Mouse (Mus musculus) neural tube, embryonic 11.5 days (tissue): Measurements from ENCODE around the gene Pak1ip1. TPM values are rescaled to one million over a fixed set of nuclear protein-coding genes. Genes with fewer than 3 reads are reported as not detected.
A peak's percentile ranks its signal among the peaks of the same experiment; 100 is the strongest.

ENCODE experiments used
- ATAC-seq: fragments of 200-750 bp; cut with Nextera tagmentation; 2 replicates; pipeline ENCODE4 v1.8.0; 2017; ENCODE audit warnings: moderate number of reproducible peaks, mild to moderate bottlenecking, moderate TSS enrichment, moderate library complexity; ENCODE audit not compliant: insufficient read depth, low FRiP score, low TSS enrichment
- DNase-seq: peaks from one replicate; pipeline ENCODE4 v3.0.0-alpha.2; 2015; ENCODE audit warnings: low spot score
- H3K27ac ChIP-seq: fragments of 300-500 bp; sonication (generic); 2 replicates; pipeline ENCODE4 v1.5.1; 2014; ENCODE audit warnings: low read depth, mild to moderate bottlenecking, low read length
- H3K27me3 ChIP-seq: fragments of 300-500 bp; sonication (generic); 2 replicates; pipeline ENCODE4 v1.6.1; 2014; ENCODE audit warnings: mild to moderate bottlenecking, low read length, mixed read lengths; ENCODE audit not compliant: control insufficient read depth, insufficient read depth
- H3K36me3 ChIP-seq: fragments of 300-500 bp; sonication (generic); 2 replicates; pipeline ENCODE4 v1.6.1; 2014; ENCODE audit warnings: mild to moderate bottlenecking, low read length, moderate library complexity, mixed read lengths; ENCODE audit not compliant: control insufficient read depth, insufficient read depth
- H3K4me1 ChIP-seq: fragments of 300-500 bp; sonication (generic); 2 replicates; pipeline ENCODE4 v1.6.1; 2014; ENCODE audit warnings: low read length, mixed read lengths; ENCODE audit not compliant: control insufficient read depth, insufficient read depth
- H3K4me2 ChIP-seq: fragments of 300-500 bp; sonication (generic); 2 replicates; pipeline ENCODE4 v1.6.1; 2014; ENCODE audit warnings: low read depth, mild to moderate bottlenecking, moderate library complexity
- H3K4me3 ChIP-seq: fragments of 300-500 bp; sonication (generic); 2 replicates; pipeline ENCODE4 v1.5.1; 2014; ENCODE audit warnings: low read depth, low read length
- H3K9ac ChIP-seq: fragments of 300-500 bp; sonication (generic); 2 replicates; pipeline ENCODE4 v1.6.1; 2014; ENCODE audit warnings: mild to moderate bottlenecking, low read length
- H3K9me3 ChIP-seq: fragments of 300-500 bp; sonication (generic); 2 replicates; pipeline ENCODE4 v1.6.1; 2016; ENCODE audit warnings: low read length; ENCODE audit not compliant: control insufficient read depth
- WGBS: fragments of 180-500 bp; shearing (Covaris S2); extraction: QIAGEN DNeasy Blood & Tissue Kit; methylation state at CpG from one replicate; pipeline ENCODE4 v1.1.7; 2014; 5-methylcytosine and 5-hydroxymethylcytosine counted together
- polyA plus RNA-seq: library from polyadenylated mRNA; unstranded; fragments of >200 nt; fragmentation: Nextera tagmentation; extraction: Ambion mirVana; gene quantifications from 2 replicates; pipeline ENCODE4 v1.2.1, GENCODE M21; 2014

Pak1ip1 gene
- polyA plus RNA-seq, 1 experiment from 2014 or later = 77.7 TPM

DNA sequence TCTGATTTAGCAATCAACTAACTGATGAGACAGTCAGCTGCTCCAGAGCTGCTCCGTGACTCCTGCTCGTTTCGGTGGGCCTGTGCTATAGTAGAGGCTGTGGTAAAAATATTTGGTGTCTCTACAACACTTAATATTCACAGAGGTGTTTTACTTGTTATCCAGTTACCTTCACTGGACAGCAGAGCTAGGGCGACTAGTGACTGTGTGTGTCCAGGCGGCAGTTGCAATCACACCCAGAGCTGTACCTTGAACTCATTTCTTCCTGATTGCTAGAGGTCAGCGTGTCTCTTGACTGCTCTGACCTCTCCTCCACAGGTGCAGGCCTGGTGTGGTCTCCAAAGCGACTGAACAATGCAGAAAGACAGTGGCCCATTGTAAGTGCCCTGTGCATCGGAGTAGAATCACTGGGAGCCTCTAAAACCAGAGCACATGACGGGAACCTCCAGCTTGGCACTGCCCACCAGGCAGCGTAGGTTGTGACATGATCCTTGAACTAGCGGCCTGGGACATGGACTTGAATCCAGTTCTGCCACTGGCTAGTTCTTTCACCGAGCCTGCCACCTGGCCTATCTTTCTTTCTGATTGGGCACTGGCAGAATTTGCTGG, 16.1 kb downstream of the Pak1ip1 start:
- Histone ChIP-seq H3K27ac (no peak overlapping the region), H3K36me3 (peaks cover 6% of the 10 kb centered on the region), H3K4me3 (peak overlapping the region; percentile 71), H3K4me1 (peaks cover 6% of the 10 kb centered on the region), H3K9me3 (no peaks in the 10 kb centered on the region), H3K27me3 (no peaks in the 10 kb centered on the region), H3K9ac (peak overlapping the region; percentile 79), H3K4me2 (peak overlapping the region; percentile 60)
- ATAC-seq (0 out of 2 replicates have a peak, but pooled peaks have one; percentile 5), DNase-seq (no peak)
- 40% methylated on average over 12 of the region's 12 CpGs for WGBS

GRCm38 (mm10) chr13:41017832-41018231, 17.0 kb downstream of the Pak1ip1 start:
- WGBS = 93% methylated on average over 4 of the region's 4 CpGs
- Histone ChIP-seq H3K27ac (no peak overlapping the region), H3K4me2 (0 out of 2 replicates have a peak overlapping the region, but pooled peaks have one; percentile 60), H3K36me3 (peaks cover 3% of the 10 kb centered on the region; the same call in 1 of the 2 replicates), H3K27me3 (no peaks in the 10 kb centered on the region), H3K9me3 (no peaks in the 10 kb centered on the region), H3K4me1 (peaks cover 6% of the 10 kb centered on the region), H3K9ac (no peak overlapping the region; the same call in 1 of the 2 replicates), H3K4me3 (no peak overlapping the region)
- ATAC-seq = no peak
- no peak for DNase-seq

- H3K4me1 ChIP-seq = peaks cover 6% of the 10 kb centered on the region
- H3K4me2 ChIP-seq = no peak overlapping the region
- H3K27me3 ChIP-seq = no peaks in the 10 kb centered on the region
- no peaks in the 10 kb centered on the region for H3K9me3 ChIP-seq
- H3K36me3 ChIP-seq = no peaks in the 10 kb centered on the region
- no peak for DNase-seq
- no peak overlapping the region for H3K4me3 ChIP-seq
- H3K9ac ChIP-seq = no peak overlapping the region
- 92% methylated on average over 9 of the region's 9 CpGs for WGBS
- ATAC-seq = no peak
- H3K27ac ChIP-seq = no peak overlapping the region
Observed at GRCm38 (mm10) chr13:41018236-41018635, 17.4 kb downstream of the Pak1ip1 start.

- Histone ChIP-seq H3K4me2 (no peak overlapping the region), H3K9me3 (no peaks in the 10 kb centered on the region), H3K27me3 (no peaks in the 10 kb centered on the region), H3K4me3 (no peak overlapping the region), H3K9ac (no peak overlapping the region), H3K4me1 (peaks cover 6% of the 10 kb centered on the region), H3K27ac (no peak overlapping the region), H3K36me3 (no peaks in the 10 kb centered on the region)
- WGBS = 94% methylated on average over 13 of the region's 13 CpGs
- DNase-seq = no peak
- no peak for ATAC-seq
Observed at GRCm38 (mm10) chr13:41018756-41019591, 18.2 kb downstream of the Pak1ip1 start.

DNA sequence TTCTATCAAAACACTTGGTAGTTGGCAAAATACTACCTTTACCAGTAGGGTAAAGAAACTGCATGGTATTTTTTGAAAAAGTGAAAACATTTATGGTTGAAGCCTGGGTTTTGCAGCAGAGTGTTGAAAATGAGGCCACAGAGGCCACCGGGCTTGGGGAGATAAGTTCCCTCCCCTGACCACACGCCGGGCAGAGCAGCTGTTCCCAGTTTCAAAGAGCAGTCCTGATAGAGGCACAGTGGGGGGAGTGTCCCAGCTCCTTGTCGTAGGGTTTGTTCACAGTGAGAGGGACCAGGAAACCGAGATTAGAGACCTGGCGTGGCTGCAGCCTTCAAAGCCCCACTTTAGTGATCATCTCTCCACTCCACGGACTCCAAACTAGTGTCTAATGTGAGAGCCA, 19.7 kb downstream of the Pak1ip1 start:
- Histone ChIP-seq H3K36me3 (no peaks in the 10 kb centered on the region), H3K4me3 (no peak overlapping the region), H3K9ac (no peak overlapping the region), H3K27me3 (no peaks in the 10 kb centered on the region), H3K9me3 (no peaks in the 10 kb centered on the region), H3K4me2 (no peak overlapping the region), H3K27ac (no peak overlapping the region), H3K4me1 (peaks cover 6% of the 10 kb centered on the region)
- DNase-seq = no peak
- WGBS = 69% methylated on average over 7 of the region's 7 CpGs
- ATAC-seq = no peak

DNA sequence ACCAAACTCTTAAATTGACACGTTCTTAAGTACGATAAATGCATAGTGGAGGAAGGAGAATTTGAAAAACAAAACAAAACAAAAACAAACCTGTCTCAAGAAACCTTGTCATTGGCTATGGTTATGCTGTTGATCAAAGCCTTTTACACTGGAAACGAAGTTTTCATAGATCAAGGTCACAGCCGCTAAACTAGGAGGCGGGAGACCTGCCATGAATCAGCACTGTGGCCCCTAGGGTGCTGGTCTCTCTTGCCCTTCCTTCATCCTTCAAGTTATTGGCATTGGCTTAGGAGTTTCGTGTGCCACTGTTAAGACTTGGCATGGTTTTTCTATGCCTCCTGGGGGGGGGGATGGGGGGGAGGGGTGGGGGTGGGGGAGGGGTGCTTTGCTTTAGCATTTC, 20.8 kb downstream of the Pak1ip1 start:
- no peak for DNase-seq
- Histone ChIP-seq H3K9ac (no peak overlapping the region), H3K27me3 (no peaks in the 10 kb centered on the region), H3K4me3 (no peak overlapping the region), H3K36me3 (no peaks in the 10 kb centered on the region), H3K4me2 (no peak overlapping the region), H3K9me3 (no peaks in the 10 kb centered on the region), H3K4me1 (peaks cover 6% of the 10 kb centered on the region), H3K27ac (no peak overlapping the region)
- 91% methylated on average over 6 of the region's 6 CpGs for WGBS
- no peak for ATAC-seq

DNA sequence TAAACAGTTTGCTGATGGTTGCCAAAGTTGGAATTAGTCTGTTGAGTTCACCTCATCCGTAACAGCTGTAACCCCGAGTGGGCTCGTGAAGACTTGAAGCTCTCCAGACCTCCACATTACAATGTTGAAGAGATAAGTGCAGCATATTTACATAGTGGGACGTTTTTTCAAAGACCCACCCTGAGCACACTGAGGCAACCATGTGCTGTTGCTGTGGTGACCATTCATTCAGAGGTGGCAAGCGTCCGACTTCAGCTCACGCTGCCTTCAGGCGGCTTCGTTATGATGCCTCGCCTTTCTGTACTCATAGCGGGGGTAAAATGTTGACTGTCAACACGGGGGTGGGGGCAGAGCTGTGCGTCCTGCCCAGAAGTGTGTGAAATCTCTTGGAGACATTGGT, 21.3 kb downstream of the Pak1ip1 start:
- Histone ChIP-seq H3K27me3 (no peaks in the 10 kb centered on the region), H3K36me3 (no peaks in the 10 kb centered on the region), H3K9ac (no peak overlapping the region), H3K27ac (no peak overlapping the region), H3K4me3 (no peak overlapping the region), H3K4me2 (no peak overlapping the region), H3K4me1 (peaks cover 2% of the 10 kb centered on the region), H3K9me3 (no peaks in the 10 kb centered on the region)
- ATAC-seq (no peak), DNase-seq (no peak)
- 93% methylated on average over 13 of the region's 13 CpGs for WGBS

GRCm38 (mm10) chr13:41030098-41030497, 29.3 kb downstream of the Pak1ip1 start:
- 78% methylated on average over 5 of the region's 5 CpGs for WGBS
- H3K4me3 ChIP-seq = no peak overlapping the region
- H3K9me3 ChIP-seq = no peaks in the 10 kb centered on the region
- no peak overlapping the region for H3K9ac ChIP-seq
- no peak overlapping the region for H3K27ac ChIP-seq
- H3K36me3 ChIP-seq = no peaks in the 10 kb centered on the region
- DNase-seq (no peak), ATAC-seq (no peak)
- H3K4me2 ChIP-seq = no peak overlapping the region
- H3K27me3 ChIP-seq = no peaks in the 10 kb centered on the region
- no peaks in the 10 kb centered on the region for H3K4me1 ChIP-seq

DNA sequence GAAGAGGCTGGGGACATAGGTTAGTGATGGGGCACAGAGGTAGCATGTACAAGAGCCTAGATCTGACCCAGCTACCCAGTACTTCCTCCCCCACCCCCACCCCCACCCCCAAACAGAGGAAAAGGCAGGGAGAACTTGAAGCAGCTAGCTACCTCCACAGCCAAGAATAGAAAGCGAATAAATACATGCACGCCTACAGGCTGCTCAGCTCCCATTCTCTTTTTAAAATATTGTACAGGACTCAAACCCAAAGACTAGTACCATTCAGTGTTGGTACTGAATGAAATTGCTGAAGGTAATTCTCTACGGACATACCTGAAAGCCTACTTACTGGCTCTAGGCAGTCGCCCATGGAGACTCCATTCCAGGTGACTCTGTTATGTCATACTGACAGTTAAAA, 41.7 kb downstream of the Pak1ip1 start:
- Histone ChIP-seq H3K9me3 (no peaks in the 10 kb centered on the region), H3K9ac (no peak overlapping the region), H3K4me1 (no peaks in the 10 kb centered on the region), H3K4me2 (no peak overlapping the region), H3K36me3 (no peaks in the 10 kb centered on the region), H3K27ac (no peak overlapping the region), H3K27me3 (no peaks in the 10 kb centered on the region), H3K4me3 (no peak overlapping the region)
- ATAC-seq = no peak
- 93% methylated on average over 4 of the region's 4 CpGs for WGBS
- no peak for DNase-seq
